Mouse (Mus musculus) thymus, postnatal 36 days (tissue): ENCODE measurements around the gene Strn.

Experiments used
- DNase-seq, 2 experiments: peaks; one replicate each; pipeline ENCODE4 v3.0.0; 2022; ENCODE audit warnings: mixed read lengths in 2 of 2

The Strn gene

DNA sequence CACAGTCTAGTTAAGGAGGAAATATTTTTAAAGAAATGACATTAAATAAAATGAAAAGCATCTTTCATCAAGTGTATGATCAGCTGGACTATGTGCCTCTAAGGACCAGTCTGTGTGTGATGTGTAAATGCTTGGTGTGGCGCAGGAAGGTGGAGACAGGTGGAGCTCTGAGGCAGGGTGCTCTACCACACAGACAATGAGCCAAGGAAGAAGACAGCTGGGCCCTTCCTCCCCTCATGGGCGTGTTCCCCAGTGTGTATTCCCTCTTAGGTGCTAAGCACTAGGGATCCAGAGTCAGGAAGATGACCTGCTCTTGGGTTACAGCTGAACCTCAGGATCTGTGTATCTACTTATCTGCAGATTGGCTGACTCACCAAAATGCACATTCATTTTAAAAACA, 122.5 kb downstream of the Strn start:
- no peak for DNase-seq

DNA sequence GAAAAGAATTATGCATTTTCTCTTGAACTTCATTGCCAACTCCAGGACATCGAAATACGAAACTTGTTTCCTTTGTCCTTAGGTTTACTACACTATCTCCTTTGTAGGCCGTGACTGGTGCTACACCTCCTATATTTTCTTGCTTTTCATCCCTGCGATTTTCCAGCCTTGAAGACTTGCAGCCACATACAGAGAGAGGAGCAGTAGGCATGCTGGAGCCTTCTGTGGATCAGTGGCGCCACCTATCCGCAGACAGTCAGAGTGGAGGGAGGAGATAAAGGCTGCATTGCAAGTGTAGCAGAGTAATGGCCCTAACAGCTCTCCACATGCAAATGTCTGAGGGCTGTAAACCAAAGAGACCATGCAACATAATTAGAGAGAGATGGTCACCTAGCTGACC, 125.9 kb downstream of the Strn start:
- DNase-seq, result peak in 1 of 2 experiments; percentile 32

DNA sequence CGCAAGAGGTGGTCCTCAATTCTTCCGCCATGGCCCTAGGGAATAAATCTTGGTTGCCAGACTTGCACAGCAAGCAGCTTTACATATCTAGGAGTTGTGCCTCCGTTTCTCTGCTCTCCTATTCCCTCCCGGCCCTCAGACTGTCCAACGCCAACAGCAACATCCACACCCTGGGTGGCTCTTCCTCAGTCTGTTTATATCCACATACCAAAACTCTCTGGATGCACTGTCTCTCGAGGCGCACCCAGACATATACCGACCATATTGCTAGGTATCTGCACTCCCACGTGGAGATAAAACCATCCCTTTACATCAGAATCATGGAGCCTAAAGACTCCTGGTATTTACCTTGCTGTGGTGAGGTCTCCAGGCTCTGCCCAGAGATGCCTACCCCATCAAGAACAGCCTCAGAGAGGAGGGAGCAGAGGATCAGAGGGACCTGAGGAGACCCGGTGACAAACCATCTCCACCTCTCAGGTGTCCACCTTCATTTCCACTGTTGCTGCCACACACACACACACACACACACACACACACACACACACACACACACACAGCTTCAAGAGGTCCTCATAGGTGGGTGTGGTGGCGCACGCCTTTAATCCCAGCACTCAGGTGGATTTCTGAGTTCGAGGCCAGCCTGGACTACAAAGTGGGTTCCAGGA, 127.7 kb downstream of the Strn start:
- DNase-seq, result no peak

DNA sequence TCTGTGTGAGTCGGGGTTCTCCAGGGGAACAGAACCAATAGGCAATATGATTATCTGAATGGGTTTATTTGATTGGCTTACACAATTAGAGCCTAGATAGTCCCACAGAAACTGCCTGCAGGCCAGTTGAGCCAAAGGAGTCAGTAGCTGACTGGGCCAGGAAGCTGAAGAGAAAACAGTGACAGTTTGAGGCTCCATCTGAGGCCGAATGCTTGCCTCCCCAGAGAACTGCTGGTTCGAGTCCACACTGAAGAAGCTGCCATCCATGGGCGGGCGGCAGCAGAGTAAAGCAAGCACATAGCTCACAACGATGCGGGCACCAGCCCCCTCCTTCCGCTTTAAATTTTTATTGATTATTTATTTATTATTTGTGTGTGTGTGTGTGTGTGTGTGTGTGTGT, 128.3 kb downstream of the Strn start:
- DNase-seq, result no peak

DNA sequence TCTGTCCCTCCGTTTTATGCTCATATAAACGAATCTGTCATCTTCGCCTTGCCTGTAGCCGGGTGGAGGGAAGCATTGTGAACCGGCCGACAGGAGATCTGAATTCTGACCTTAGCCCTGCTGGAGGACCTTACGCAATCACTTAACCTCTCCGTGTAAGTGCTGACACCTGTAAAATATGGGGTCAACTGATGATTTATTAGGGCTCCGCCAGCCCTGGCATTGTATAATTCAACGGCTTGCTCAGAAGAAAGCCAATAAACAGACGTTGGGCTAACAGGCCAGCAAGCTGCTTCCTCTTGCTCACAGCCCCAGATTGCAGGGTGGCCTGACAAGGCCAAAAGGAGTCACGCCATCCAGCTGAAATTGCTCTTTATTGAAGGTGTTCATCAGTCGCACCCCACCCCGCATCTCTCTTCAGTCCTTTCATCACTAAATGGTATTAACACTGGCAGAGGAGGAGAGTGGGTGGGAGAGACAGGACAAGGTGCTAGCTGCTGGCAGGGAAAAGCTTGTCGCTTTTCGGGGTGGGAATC, 128.8 kb downstream of the Strn start:
- no peak for DNase-seq

DNA sequence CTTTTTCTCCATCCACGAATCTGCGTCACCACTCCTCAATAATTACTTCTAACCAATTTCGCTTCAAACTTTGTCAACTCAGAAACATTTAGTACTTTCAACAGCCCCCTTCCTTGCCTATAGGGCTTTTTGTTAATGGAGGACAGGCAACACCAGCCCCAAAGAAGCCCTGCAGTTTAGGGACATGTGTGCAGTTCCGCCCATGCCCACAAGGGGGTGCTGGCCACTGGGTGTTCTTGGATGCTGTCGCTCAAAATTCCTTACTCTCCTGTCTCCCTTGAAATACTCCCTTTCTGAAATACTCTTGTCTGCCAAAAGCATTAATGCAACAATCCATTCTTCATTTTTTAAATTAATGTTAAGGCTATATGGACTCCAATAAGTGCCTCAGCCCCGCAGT, 132.6 kb downstream of the Strn start:
- peak; percentile 51 to 62 for DNase-seq

DNA sequence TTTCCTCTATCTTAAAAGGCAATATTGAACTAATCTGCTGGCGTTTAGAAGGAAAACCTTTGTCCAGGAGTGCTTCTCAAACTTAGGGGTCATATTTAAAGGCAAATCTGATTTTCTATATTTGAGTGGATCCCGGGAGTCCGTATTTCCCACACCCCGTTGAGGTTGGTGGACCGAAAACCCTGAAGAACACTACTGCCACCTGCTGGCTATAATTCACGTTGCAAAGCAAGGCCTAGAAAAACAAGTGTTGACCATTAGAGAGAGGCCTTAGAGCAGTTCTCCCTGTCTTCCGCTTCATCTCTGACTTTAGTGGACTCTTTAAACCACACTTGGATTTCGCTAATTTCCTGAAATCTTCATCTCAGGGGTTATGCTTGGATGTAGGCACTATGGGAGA, 133.1 kb downstream of the Strn start:
- peak; percentile 29 to 55 for DNase-seq

DNA sequence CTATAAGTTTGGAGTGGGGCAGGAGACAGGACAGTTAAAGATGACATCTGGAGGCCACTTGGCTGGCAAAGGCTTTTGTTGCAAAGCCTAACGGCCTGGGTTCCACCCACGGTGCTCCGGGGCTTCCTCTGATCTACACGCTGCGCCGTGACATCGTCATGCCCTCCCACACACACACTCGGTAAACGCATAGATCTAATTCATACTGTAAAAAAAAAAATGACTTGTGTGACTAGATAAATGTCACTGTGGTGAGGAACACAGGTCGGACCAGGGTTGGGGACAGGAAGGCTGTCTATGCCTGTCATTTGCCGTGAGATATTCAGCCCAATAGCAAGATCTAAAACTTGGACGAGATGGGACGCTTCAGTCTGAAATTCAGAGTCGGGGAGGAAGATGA, 134.7 kb downstream of the Strn start:
- DNase-seq, result no peak

DNA sequence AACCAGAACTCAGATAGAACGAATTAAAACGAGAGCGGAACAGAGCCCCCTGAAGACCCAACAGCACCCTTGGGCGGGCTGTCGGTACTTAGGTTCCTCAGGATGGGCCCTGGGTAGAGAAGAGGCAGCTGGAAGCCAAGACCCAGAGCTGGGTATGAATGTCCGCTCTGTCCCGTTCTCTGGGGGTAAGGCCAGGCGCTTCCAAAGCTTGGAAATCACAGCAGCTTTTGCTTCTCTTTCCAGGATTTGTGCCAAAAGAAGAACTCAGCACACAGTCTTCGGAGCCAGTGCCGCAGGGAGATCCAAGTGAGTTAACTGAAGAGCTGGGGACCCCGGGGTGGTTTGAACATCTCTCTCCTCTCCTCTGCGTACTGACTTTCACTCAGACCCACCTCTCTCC, 135.4 kb downstream of the Strn start:
- DNase-seq, result no peak

DNA sequence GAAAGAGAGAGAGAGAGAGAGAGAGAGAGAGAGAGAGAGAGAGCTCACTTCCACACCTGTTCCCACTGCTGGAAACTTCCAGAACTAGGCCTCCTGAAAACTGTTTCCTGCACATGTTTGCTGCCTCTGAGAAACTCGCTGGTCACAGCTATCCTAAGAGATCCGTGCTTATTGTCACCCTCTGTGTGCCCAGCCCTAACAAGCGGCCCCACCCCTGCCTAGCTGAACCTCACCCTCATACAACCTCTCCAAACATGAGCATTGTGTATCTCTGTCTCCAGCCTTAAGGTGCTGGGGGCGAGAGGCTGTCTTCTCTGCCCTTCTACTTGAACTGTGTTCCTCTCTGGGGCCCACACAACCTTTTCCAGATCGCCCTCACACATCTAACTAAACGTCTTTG, 136.0 kb downstream of the Strn start:
- no peak for DNase-seq
